Mouse (Mus musculus): Measurements from ENCODE around the gene Ssr1. TPM values are rescaled to one million over a fixed set of nuclear protein-coding genes. Genes with fewer than 3 reads are reported as not detected.

The Ssr1 gene
- polyA plus RNA-seq, 1 experiment from 2014 or later, result 79.1 TPM

DNA sequence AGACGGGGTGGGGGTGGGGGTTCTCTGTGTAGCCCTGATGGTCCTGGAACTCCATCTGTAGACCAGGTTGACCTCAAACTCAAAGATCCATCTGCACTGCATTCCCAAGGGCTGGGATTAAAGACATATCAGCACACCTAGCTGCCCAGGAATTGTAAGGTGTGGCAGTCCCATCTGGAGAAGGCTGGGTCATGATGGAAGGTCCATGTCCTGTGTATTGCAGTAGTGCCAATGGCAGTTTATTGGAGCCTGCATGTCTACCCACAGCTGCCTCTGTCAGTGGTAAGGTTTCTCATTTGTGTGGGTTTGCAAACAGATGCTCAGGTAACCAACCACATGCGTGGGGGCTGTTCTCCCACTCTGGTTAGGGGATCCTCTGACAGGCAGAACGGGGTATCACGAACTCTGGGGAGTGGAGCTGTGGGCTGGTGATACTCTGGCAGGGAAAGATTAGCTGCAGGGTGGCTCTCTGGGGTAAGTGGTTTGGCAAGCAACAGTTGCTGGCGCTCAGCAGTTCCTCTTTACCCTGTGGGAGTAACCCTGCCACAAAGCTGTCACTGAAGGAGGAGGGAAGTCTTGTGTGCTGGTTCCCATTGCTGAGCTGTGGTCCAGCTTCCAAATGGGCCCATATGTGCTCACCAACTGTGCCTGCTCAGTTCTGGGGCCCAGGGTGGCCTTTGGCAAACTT, 15.8 kb upstream of the Ssr1 start:
- H3K4me2 ChIP-seq, result no peak overlapping the region
- H3K4me3 ChIP-seq, result no peak overlapping the region
- no peaks in the 10 kb centered on the region for H3K9me3 ChIP-seq (replicated peaks)
- H3K27me3 ChIP-seq, result no peaks in the 10 kb centered on the region
- WGBS, result 68% methylated on average over 5 of the region's 5 CpGs
- no peaks in the 10 kb centered on the region for H3K36me3 ChIP-seq
- no peak for ATAC-seq (replicated peaks; ENCODE audit: insufficient number of reproducible peaks, insufficient read depth, low FRiP score, low read depth)
- no peaks in the 10 kb centered on the region for H3K4me1 ChIP-seq (replicated peaks)
- no peak overlapping the region for H3K9ac ChIP-seq
- H3K27ac ChIP-seq, result no peak overlapping the region

GRCm38 (mm10) chr13:38007972-38008371, 14.0 kb upstream of the Ssr1 start:
- Histone ChIP-seq H3K9me3 (replicated peaks) (no peaks in the 10 kb centered on the region), H3K4me1 (replicated peaks) (no peaks in the 10 kb centered on the region), H3K27ac (no peak overlapping the region), H3K4me2 (no peak overlapping the region), H3K9ac (no peak overlapping the region), H3K36me3 (no peaks in the 10 kb centered on the region), H3K27me3 (no peaks in the 10 kb centered on the region), H3K4me3 (no peak overlapping the region)
- no peak for ATAC-seq (replicated peaks; ENCODE audit: insufficient number of reproducible peaks, insufficient read depth, low FRiP score, low read depth)
- WGBS, result 88% methylated on average over 2 of the region's 2 CpGs

- 48% methylated on average over 1 of the region's 1 CpGs for WGBS
- Histone ChIP-seq H3K27me3 (no peaks in the 10 kb centered on the region), H3K9ac (no peak overlapping the region), H3K4me3 (no peak overlapping the region), H3K36me3 (no peaks in the 10 kb centered on the region), H3K4me1 (replicated peaks) (no peaks in the 10 kb centered on the region), H3K4me2 (no peak overlapping the region), H3K27ac (no peak overlapping the region), H3K9me3 (replicated peaks) (no peaks in the 10 kb centered on the region)
- no peak for ATAC-seq (replicated peaks; ENCODE audit: insufficient number of reproducible peaks, insufficient read depth, low FRiP score, low read depth)
Observed at GRCm38 (mm10) chr13:38002461-38002860, 8.4 kb upstream of the Ssr1 start.

DNA sequence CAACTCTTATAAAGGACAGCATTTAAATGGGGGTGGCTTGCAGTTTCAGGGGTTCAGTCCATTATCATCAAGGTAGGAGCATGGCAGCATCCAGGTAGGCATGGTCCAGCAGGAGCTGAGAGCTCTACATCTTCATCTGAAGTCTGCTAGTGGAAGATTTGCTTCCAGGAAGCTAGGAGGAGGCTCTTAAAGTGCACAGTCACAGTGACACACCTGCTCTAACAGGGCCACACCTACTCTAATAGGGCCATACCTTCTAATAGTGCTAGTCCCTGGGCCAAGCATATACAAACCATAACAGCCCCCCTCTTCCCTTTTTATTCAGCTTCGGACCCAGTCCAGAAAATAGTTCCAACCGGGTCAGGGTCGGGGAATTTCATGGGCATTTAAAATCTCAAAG, 5.7 kb upstream of the Ssr1 start:
- ATAC-seq (replicated peaks; ENCODE audit: insufficient number of reproducible peaks, insufficient read depth, low FRiP score, low read depth), result no peak
- Histone ChIP-seq H3K4me1 (replicated peaks) (no peaks in the 10 kb centered on the region), H3K9ac (no peak overlapping the region), H3K27ac (no peak overlapping the region), H3K36me3 (no peaks in the 10 kb centered on the region), H3K4me2 (no peak overlapping the region), H3K9me3 (replicated peaks) (no peaks in the 10 kb centered on the region), H3K4me3 (no peak overlapping the region), H3K27me3 (no peaks in the 10 kb centered on the region)
- 82% methylated on average over 3 of the region's 3 CpGs for WGBS

DNA sequence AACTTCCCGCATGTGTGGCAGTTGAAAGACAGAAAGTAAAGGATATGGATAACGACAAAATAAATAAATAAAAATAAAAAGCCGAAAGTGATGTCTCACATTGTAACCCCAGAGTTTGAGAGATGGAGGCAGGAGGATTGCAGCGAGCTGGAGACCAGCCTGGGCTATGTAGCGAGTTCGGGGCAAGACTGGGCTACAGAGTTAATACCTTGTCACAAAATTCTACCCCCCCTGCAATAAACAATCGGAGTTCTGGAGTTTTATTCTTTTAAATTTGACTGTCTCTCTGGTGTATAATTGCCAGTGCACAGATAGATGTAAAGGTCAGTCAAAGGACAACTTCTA, 360 bp upstream of the Ssr1 start:
- Histone ChIP-seq H3K9me3 (replicated peaks) (no peaks in the 10 kb centered on the region), H3K27me3 (no peaks in the 10 kb centered on the region), H3K9ac (peak overlapping the region; percentile 54), H3K4me3 (peak overlapping the region; percentile 86), H3K27ac (peak overlapping the region; percentile 94), H3K36me3 (peaks cover 15% of the 10 kb centered on the region), H3K4me2 (peak overlapping the region; percentile 77), H3K4me1 (replicated peaks) (peaks cover 8% of the 10 kb centered on the region; the same call in 1 of the 2 replicates)
- WGBS, result 13% methylated on average over 7 of the region's 7 CpGs
- 0 out of 2 replicates have a peak, but pooled peaks have one; percentile 7 for ATAC-seq (replicated peaks; ENCODE audit: insufficient number of reproducible peaks, insufficient read depth, low FRiP score, low read depth)

- under 1% methylated on average over 17 of the region's 17 CpGs for WGBS
- H3K9me3 ChIP-seq (replicated peaks), result no peaks in the 10 kb centered on the region
- peaks cover 8% of the 10 kb centered on the region; the same call in 1 of the 2 replicates for H3K4me1 ChIP-seq (replicated peaks)
- peaks cover 26% of the 10 kb centered on the region for H3K36me3 ChIP-seq
- H3K4me2 ChIP-seq, result peak overlapping the region; percentile 77
- H3K4me3 ChIP-seq, result peak overlapping the region; percentile 86
- H3K27me3 ChIP-seq, result no peaks in the 10 kb centered on the region
- peak overlapping the region; percentile 94 for H3K27ac ChIP-seq
- peak overlapping the region; percentile 99 for H3K9ac ChIP-seq
- ATAC-seq (replicated peaks; ENCODE audit: insufficient number of reproducible peaks, insufficient read depth, low FRiP score, low read depth), result no peak
Observed at GRCm38 (mm10) chr13:37993376-37993703, 677 bp downstream of the Ssr1 start.

GRCm38 (mm10) chr13:37992638-37993371, 1.2 kb downstream of the Ssr1 start:
- peak overlapping the region; percentile 86 for H3K4me3 ChIP-seq
- peaks cover 31% of the 10 kb centered on the region for H3K36me3 ChIP-seq
- no peaks in the 10 kb centered on the region for H3K27me3 ChIP-seq
- WGBS, result 9% methylated on average over 10 of the region's 10 CpGs
- peaks cover 8% of the 10 kb centered on the region; the same call in 1 of the 2 replicates for H3K4me1 ChIP-seq (replicated peaks)
- ATAC-seq (replicated peaks; ENCODE audit: insufficient number of reproducible peaks, insufficient read depth, low FRiP score, low read depth), result no peak
- H3K9me3 ChIP-seq (replicated peaks), result no peaks in the 10 kb centered on the region
- 0 out of 2 replicates have a peak overlapping the region, but pooled peaks have one; percentile 14 for H3K27ac ChIP-seq
- peak overlapping the region; percentile 99 for H3K9ac ChIP-seq
- peak overlapping the region; percentile 77 for H3K4me2 ChIP-seq

- peaks cover 58% of the 10 kb centered on the region for H3K36me3 ChIP-seq
- ATAC-seq (replicated peaks; ENCODE audit: insufficient number of reproducible peaks, insufficient read depth, low FRiP score, low read depth), result no peak
Observed at GRCm38 (mm10) chr13:37989701-37990100, 4.3 kb downstream of the Ssr1 start.

GRCm38 (mm10) chr13:37986166-37986565, 7.9 kb downstream of the Ssr1 start:
- H3K4me2 ChIP-seq, result no peak overlapping the region
- no peaks in the 10 kb centered on the region for H3K27me3 ChIP-seq
- WGBS, result 88% methylated on average over 10 of the region's 10 CpGs
- no peak overlapping the region for H3K4me3 ChIP-seq
- H3K27ac ChIP-seq, result no peak overlapping the region
- no peaks in the 10 kb centered on the region for H3K9me3 ChIP-seq (replicated peaks)
- no peak for ATAC-seq (replicated peaks; ENCODE audit: insufficient number of reproducible peaks, insufficient read depth, low FRiP score, low read depth)
- peaks cover 91% of the 10 kb centered on the region for H3K36me3 ChIP-seq
- no peak overlapping the region for H3K9ac ChIP-seq
- no peaks in the 10 kb centered on the region for H3K4me1 ChIP-seq (replicated peaks)

More at GRCm38 (mm10) chr13:37989701-37990100, 4.3 kb downstream of the Ssr1 start:
- H3K9me3 ChIP-seq (replicated peaks), result no peaks in the 10 kb centered on the region
- 88% methylated on average over 8 of the region's 8 CpGs for WGBS
- no peak overlapping the region for H3K4me2 ChIP-seq
- no peaks in the 10 kb centered on the region for H3K27me3 ChIP-seq
- no peak overlapping the region for H3K4me3 ChIP-seq
- H3K27ac ChIP-seq, result no peak overlapping the region
- no peak overlapping the region for H3K9ac ChIP-seq
- peaks cover 8% of the 10 kb centered on the region; the same call in 1 of the 2 replicates for H3K4me1 ChIP-seq (replicated peaks)

GRCm38 (mm10) chr13:37981063-37981462, 13.0 kb downstream of the Ssr1 start:
- no peak overlapping the region for H3K4me2 ChIP-seq
- H3K9me3 ChIP-seq (replicated peaks), result no peaks in the 10 kb centered on the region
- H3K4me3 ChIP-seq, result no peak overlapping the region
- peaks cover 87% of the 10 kb centered on the region for H3K36me3 ChIP-seq
- H3K4me1 ChIP-seq (replicated peaks), result no peaks in the 10 kb centered on the region
- no peaks in the 10 kb centered on the region for H3K27me3 ChIP-seq
- ATAC-seq (replicated peaks; ENCODE audit: insufficient number of reproducible peaks, insufficient read depth, low FRiP score, low read depth), result no peak
- H3K27ac ChIP-seq, result no peak overlapping the region
- no peak overlapping the region for H3K9ac ChIP-seq
- 86% methylated on average over 5 of the region's 5 CpGs for WGBS

GRCm38 (mm10) chr13:37980346-37980745, 13.7 kb downstream of the Ssr1 start:
- H3K4me3 ChIP-seq, result no peak overlapping the region
- no peaks in the 10 kb centered on the region for H3K9me3 ChIP-seq (replicated peaks)
- 90% methylated on average over 10 of the region's 10 CpGs for WGBS
- H3K36me3 ChIP-seq, result peaks cover 86% of the 10 kb centered on the region
- no peak for ATAC-seq (replicated peaks; ENCODE audit: insufficient number of reproducible peaks, insufficient read depth, low FRiP score, low read depth)
- H3K27me3 ChIP-seq, result no peaks in the 10 kb centered on the region
- no peak overlapping the region for H3K4me2 ChIP-seq
- H3K27ac ChIP-seq, result no peak overlapping the region
- H3K4me1 ChIP-seq (replicated peaks), result no peaks in the 10 kb centered on the region
- H3K9ac ChIP-seq, result no peak overlapping the region

DNA sequence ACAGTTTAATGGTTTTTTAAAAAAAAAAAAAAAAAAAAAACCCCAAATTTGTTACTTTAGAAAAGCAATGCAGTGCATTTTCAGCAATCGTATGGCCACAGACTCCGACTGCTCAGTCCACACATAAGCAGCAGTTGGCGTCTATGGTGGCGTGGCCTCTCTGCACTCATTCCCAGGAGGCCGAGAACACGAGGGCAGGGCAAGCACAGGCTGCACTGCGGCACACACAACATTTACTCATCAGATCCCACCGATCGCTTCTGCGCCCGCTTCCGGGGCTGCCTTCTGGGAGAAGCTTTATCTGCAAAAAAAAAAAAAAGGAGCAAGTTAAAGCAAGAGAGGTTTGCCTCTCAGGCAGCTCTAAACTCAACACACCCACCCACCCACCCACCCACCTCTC, 14.5 kb downstream of the Ssr1 start:
- H3K9me3 ChIP-seq (replicated peaks), result no peaks in the 10 kb centered on the region
- H3K4me2 ChIP-seq, result no peak overlapping the region
- 92% methylated on average over 12 of the region's 12 CpGs for WGBS
- H3K9ac ChIP-seq, result no peak overlapping the region
- H3K4me3 ChIP-seq, result no peak overlapping the region
- no peak for ATAC-seq (replicated peaks; ENCODE audit: insufficient number of reproducible peaks, insufficient read depth, low FRiP score, low read depth)
- peaks cover 81% of the 10 kb centered on the region for H3K36me3 ChIP-seq
- H3K27me3 ChIP-seq, result no peaks in the 10 kb centered on the region
- H3K27ac ChIP-seq, result no peak overlapping the region
- no peaks in the 10 kb centered on the region for H3K4me1 ChIP-seq (replicated peaks)

Data from heart, embryonic 15.5 days (tissue).